Mouse (Mus musculus) heart, postnatal 0 days (tissue): ENCODE data around the gene Mast4.

Experiments used
- CTCF ChIP-seq: IDR thresholded peaks from 2 replicates; pipeline ENCODE4 v1.5.1; 2016; ENCODE audit warnings: antibody characterized with exemption, control low read depth, low read depth
- EP300 ChIP-seq: IDR thresholded peaks from 2 replicates; pipeline ENCODE4 v1.6.1; 2016; ENCODE audit warnings: antibody characterized with exemption, low read depth

- TF ChIP-seq CTCF (no peak), EP300 (no peak)
Observed at GRCm38 (mm10) chr13:102775506-102775905, 558.8 kb downstream of the Mast4 start.
